Mouse (Mus musculus): ENCODE measurements at regions not wholly inside any gene's neighbourhood (a gene's known extent, or its start where the extent isn't known, plus 50 kb on each side); places are given as distances from the start of the nearest gene placed in this dataset.

GRCm38 (mm10) chr7:111420698-111421097, 337.9 kb upstream of the Eif4g2 start:
- no peak for DNase-seq

- DNase-seq, result no peak
Measured at GRCm38 (mm10) chr7:111417735-111418134, 334.9 kb upstream of the Eif4g2 start.

- DNase-seq, result no peak
Measured at GRCm38 (mm10) chr7:111416061-111416460, 333.2 kb upstream of the Eif4g2 start.

- DNase-seq, result no peak
Measured at GRCm38 (mm10) chr7:111413745-111414144, 330.9 kb upstream of the Eif4g2 start.

- DNase-seq, result no peak
Measured at GRCm38 (mm10) chr7:111412957-111413356, 330.1 kb upstream of the Eif4g2 start.

GRCm38 (mm10) chr7:111411386-111411960, 328.6 kb upstream of the Eif4g2 start:
- no peak for DNase-seq

- no peak for DNase-seq
Measured at GRCm38 (mm10) chr7:111395972-111396371, 313.1 kb upstream of the Eif4g2 start.

- DNase-seq, result no peak
Measured at GRCm38 (mm10) chr7:111395111-111395510, 312.3 kb upstream of the Eif4g2 start.

GRCm38 (mm10) chr7:111393846-111394245, 311.0 kb upstream of the Eif4g2 start:
- no peak for DNase-seq

GRCm38 (mm10) chr7:111389690-111390089, 306.9 kb upstream of the Eif4g2 start:
- no peak for DNase-seq

GRCm38 (mm10) chr7:111374534-111374933, 291.7 kb upstream of the Eif4g2 start:
- no peak for DNase-seq

GRCm38 (mm10) chr7:111373380-111374173, 290.7 kb upstream of the Eif4g2 start:
- no peak for DNase-seq

GRCm38 (mm10) chr7:111370421-111370887, 287.6 kb upstream of the Eif4g2 start:
- peak; percentile 9 to 29 for DNase-seq

GRCm38 (mm10) chr7:111368296-111369004, 285.6 kb upstream of the Eif4g2 start:
- no peak for DNase-seq

GRCm38 (mm10) chr7:111366951-111367653, 284.3 kb upstream of the Eif4g2 start:
- DNase-seq, result no peak

GRCm38 (mm10) chr7:111365384-111365783, 282.6 kb upstream of the Eif4g2 start:
- no peak for DNase-seq

- DNase-seq, result no peak
Measured at GRCm38 (mm10) chr7:111363206-111363605, 280.4 kb upstream of the Eif4g2 start.

GRCm38 (mm10) chr7:111362646-111363045, 279.8 kb upstream of the Eif4g2 start:
- DNase-seq, result no peak

- no peak for DNase-seq
Measured at GRCm38 (mm10) chr7:111355088-111355656, 272.3 kb upstream of the Eif4g2 start.

GRCm38 (mm10) chr7:111354066-111354465, 271.2 kb upstream of the Eif4g2 start:
- no peak for DNase-seq

GRCm38 (mm10) chr7:111352176-111352575, 269.3 kb upstream of the Eif4g2 start:
- no peak for DNase-seq

GRCm38 (mm10) chr7:111345117-111345516, 262.3 kb upstream of the Eif4g2 start:
- no peak for DNase-seq

- DNase-seq, result no peak
Measured at GRCm38 (mm10) chr7:111337053-111337452, 254.2 kb upstream of the Eif4g2 start.

All from cerebellum, postnatal 25 days (tissue).